Mouse (Mus musculus): ENCODE measurements around the gene Omg.

Gene Omg

DNA sequence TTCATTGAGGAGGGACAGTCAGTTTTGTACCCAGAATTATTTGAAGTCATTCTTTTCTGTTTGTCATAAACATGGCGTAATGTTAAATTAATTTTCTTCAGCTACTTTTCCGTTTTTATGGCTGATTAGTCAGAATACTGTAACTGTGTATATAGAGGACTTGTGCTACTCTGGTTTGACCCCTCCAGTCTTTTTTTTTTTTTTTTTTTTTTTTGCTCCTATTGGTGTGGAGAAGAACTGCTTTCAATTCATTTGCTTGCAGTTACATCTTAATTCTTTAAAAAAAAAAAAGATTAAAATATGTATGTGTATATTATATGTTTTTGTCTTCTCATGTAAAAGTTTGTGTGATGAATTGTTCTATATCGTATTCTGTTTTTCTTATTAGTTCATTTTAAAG is 8.1 kb upstream of the Omg start:
- DNase-seq, result no peak

DNA sequence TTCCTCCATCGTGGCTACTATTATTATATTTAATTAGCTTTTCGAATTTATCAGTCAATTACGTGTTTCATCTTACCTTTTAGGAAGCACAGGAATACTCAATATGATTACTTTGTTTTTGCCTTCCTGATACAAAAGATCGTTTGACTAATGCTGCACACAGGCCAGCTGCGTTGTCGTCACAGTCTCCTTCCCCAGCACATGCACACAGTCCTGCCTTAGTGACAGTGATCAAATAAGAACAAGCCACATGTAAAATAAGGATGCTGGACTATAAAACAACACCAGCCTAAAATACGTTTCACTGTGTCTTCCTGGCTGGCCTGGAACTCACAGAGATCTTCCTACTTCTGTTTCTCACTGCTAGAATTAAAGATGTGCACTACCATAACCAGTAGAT is 622 bp upstream of the Omg start:
- no peak for DNase-seq

- no peak for DNase-seq
Measured at GRCm38 (mm10) chr11:79502917-79503316, 967 bp downstream of the Omg start.

DNA sequence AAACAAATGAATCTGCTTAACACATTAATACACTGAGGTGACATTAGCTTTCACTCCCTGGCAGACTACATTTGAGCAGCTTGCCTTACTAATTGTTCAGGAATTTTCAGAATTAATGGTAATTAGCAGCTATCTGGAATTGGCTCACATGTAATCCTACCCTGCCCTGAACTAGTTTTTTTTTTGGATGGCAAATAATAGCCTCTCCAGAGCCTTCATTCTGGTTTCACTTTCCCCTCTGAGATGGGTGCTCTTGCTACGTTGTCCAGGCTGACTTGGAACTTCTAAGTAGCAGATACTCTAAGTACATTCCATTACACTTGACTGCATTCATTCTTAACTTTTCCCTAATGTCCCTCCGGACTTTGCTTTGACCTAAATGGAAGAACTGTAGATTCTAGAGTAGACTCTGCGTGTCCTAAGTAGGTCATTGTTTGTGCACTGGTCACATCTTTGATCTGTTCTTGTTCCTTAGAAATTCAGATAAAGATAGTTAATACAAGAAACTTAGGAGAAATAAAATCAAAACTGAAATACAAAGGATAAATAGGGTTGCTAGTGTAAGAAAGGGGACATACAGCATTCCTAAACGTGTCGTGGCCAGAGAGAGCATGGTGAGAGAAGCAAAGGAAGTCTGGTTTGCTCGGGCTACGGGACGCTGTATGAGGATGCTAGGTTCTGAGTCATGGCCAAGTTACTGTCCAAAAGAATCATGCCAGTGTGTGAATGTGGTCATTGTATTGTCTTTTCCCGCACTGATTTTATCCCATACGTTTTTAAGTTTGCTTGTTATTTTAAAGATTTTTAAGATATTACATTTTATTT is 8.7 kb downstream of the Omg start:
- DNase-seq, result no peak

DNA sequence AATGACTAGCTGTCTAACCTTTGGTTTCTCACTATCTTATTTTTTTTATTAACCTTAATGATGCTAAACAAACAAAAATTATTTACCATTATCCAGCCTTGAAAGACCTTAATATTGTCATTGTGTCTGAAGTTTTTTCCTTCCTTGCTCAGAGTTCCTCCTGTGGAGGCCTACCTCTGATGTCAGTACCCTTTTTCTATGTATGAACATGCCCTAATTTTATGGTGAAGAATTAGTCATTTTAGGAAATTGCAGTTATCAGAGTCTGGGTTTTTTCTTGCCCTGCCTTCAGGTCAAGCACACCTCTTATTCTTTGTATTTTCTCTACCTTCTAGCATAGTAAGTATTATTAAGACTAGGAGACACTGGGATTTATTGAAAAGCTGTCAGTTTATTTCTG is 19.2 kb downstream of the Omg start:
- no peak for DNase-seq

- DNase-seq, result no peak
Measured at GRCm38 (mm10) chr11:79483876-79484528, 19.9 kb downstream of the Omg start.

DNA sequence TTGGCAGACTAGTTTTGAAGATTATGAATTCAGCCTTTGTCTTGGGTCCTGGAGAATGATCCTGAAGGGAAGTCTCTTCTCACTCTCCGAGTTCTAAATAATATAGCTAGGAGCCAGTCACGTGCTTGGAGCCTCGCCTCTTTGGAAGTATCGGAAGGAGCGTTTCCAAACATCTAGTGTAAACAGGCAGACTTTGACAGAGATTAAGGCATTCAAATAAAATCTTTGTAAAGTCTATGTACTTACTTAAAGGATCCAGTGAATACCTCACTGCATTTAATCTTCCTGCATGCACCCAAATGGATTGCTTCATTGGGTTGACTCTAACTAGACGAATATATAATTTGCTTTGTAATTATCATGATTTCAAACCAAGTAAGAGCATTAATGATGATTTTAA is 20.5 kb downstream of the Omg start:
- no peak for DNase-seq

- no peak for DNase-seq
Measured at GRCm38 (mm10) chr11:79468097-79468496, 35.8 kb downstream of the Omg start.

- no peak for DNase-seq
Measured at GRCm38 (mm10) chr11:79460756-79461450, 43.0 kb downstream of the Omg start.

DNA sequence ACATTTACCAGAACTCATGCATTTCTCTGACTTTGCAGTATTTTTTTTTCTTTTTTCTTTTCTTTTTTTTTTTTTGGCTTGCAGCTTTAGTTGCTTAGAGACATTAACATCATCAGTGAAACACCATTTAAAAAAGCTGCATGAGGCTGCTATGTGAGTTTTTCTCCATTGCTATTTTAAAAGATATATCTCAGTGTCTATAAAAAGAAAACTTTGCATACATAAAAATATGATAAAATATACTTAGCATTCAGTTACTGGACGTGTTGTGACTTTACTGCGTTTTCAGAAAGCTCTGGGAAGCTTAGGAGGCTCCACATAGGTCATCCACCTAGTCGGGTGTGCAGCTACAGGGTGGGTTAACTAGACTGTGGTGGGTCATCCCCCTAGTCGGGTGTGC is 44.0 kb downstream of the Omg start:
- DNase-seq, result peak; percentile 14

GRCm38 (mm10) chr11:79457928-79458327 is 46.0 kb downstream of the Omg start:
- no peak for DNase-seq

DNA sequence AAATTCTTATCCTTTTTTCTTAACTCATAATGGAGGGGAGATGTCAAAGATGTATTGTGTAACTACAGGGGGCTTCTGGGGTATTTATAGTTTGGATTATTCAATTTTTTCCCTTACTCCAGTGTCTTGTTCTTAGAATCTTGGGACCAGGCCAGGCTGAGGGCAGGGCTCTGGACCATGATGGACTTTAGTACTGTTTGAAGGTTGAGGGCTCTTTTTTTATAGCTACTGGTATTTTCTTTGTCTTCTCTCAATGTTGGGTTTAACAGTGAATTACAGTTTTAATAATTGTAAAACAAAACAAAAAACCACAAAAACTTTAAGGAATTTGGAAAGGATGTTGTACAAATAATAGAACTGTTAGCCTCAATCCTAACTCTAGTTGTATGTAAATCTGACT is 50.9 kb downstream of the Omg start:
- DNase-seq, result no peak
